ENCODE assay signal across 27 mouse cellular contexts in the genomic region with DNA sequence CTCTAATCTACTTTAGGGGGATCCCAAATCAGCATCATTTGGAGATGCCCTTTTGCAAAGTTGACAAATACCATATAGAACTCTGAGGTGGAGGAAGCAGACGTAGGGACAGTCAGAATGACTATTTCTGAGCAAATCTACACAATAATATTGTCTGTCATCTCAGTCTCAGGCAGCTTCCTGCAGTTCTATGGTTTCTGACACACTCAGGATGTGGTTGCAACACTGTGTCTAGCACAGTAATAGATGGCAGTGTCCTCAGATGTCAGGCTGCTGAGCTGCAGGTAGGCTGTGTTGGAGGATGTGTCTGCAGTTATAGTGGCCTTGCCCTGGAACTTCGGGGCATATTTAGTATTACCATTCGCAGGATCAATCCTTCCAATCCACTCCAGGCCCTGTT.
DNase-seq lines count a peak whose midpoint lies in the region; ATAC-seq and TF ChIP-seq lines count a peak whose summit lies in the region.
"Had no signal": no experiment of that assay in that cellular context is flagged by ENCODE, and none has a peak within 500 bp of the region (broad histone marks: within the 10 kb centered on the region; RNA-seq: fewer than 3 reads in every experiment).

No protein-coding gene starts in this region.

- H3K4me2 ChIP-seq in midbrain, embryonic 16.5 days (ENCODE audit: low read length): no peak overlapping the region
- no peak overlapping the region for H3K4me2 ChIP-seq in neural tube, embryonic 15.5 days
- H3K4me2 ChIP-seq: heart, embryonic 13.5 days; hindbrain, embryonic 12.5 days; intestine, embryonic 15.5 days had no signal

- H3K4me1 ChIP-seq in midbrain, embryonic 16.5 days (ENCODE audit: control insufficient read depth, insufficient read depth, low read length): no peaks in the 10 kb centered on the region
- no peaks in the 10 kb centered on the region for H3K4me1 ChIP-seq in neural tube, embryonic 15.5 days
- H3K4me1 ChIP-seq: embryonic facial prominence, embryonic 10.5 days; forebrain, embryonic 10.5 days; heart, embryonic 13.5 days; hindbrain, embryonic 12.5 days; intestine, embryonic 15.5 days had no signal

- no peak for TF ChIP-seq CTCF in layer of hippocampus, adult 2 months (conservative IDR thresholded peaks at IDR 0.05)

- WGBS in midbrain, embryonic 16.5 days: 68% methylated on average over 3 of the region's 3 CpGs
- WGBS in neural tube, embryonic 15.5 days: 69% methylated on average over 3 of the region's 3 CpGs

- H3K4me3 ChIP-seq in midbrain, embryonic 16.5 days (ENCODE audit: low read depth, low read length): no peak overlapping the region
- no peak overlapping the region for H3K4me3 ChIP-seq in neural tube, embryonic 15.5 days (replicated peaks)
- H3K4me3 ChIP-seq in layer of hippocampus, adult 2 months: no peak overlapping the region
- H3K4me3 ChIP-seq: embryonic facial prominence, embryonic 10.5 days; forebrain, embryonic 10.5 days; heart, adult 2 months; heart, embryonic 13.5 days; hindbrain, embryonic 12.5 days; intestine, embryonic 15.5 days; megakaryocyte, embryonic 14.5 days had no signal

- peak; percentile 96 for ATAC-seq in inflammation-experienced regulatory T-cells, adult 6 months
- ATAC-seq in midbrain, embryonic 16.5 days: no peak
- ATAC-seq in neural tube, embryonic 15.5 days (ENCODE audit: low FRiP score): no peak
- ATAC-seq: forebrain, postnatal 0 days; intestine, embryonic 15.5 days; Patski had no signal

- H3K27me3 ChIP-seq in midbrain, embryonic 16.5 days (ENCODE audit: control insufficient read depth, insufficient read depth, low read depth, low read length): no peaks in the 10 kb centered on the region
- H3K27me3 ChIP-seq in neural tube, embryonic 15.5 days (replicated peaks): no peaks in the 10 kb centered on the region
- H3K27me3 ChIP-seq: heart, embryonic 13.5 days; hindbrain, embryonic 12.5 days; intestine, embryonic 15.5 days; megakaryocyte, embryonic 14.5 days; Patski had no signal

- DNase-seq in CD4-positive helper T cell, adult 2 months (ENCODE audit: low read depth, low spot score): peak; percentile 40
- peak; percentile 55 to 58 for DNase-seq in CD8-positive naive resting alpha-beta T cell, adult 2 months (ENCODE audit: low read depth in 2 of 2, low spot score in 2 of 2)
- peak; percentile 37 to 52 for DNase-seq in thymus, postnatal 10 days (ENCODE audit: low spot score in 2 of 2)
- no peak for DNase-seq in frontal cortex, postnatal 14 days (ENCODE audit: low spot score in 2 of 2)
- no peak for DNase-seq in layer of hippocampus, adult 2 months (ENCODE audit: low spot score in 2 of 2)
- DNase-seq: adrenal gland, adult 8-10 months; cerebellum, adult 2 months; forebrain, postnatal 0 days; gastrocnemius, postnatal 25 days; heart, adult 2 months; heart, postnatal 14 days; kidney, adult 9 months; kidney, postnatal 25 days; layer of hippocampus, postnatal 36 days; lung, postnatal 10 days; midbrain, embryonic 14.5 days; right cerebral cortex, postnatal 14 days had no signal

- H3K9me3 ChIP-seq in midbrain, embryonic 16.5 days (replicated peaks; ENCODE audit: control insufficient read depth, low read length, poor library complexity, severe bottlenecking): peaks cover 5% of the 10 kb centered on the region; the same call in 1 of the 2 replicates
- 0 out of 2 replicates have a peak, but pooled peaks cover 4% of the 10 kb centered on the region for H3K9me3 ChIP-seq in neural tube, embryonic 15.5 days (replicated peaks)
- H3K9me3 ChIP-seq: forebrain, embryonic 10.5 days; intestine, embryonic 15.5 days; megakaryocyte, embryonic 14.5 days had no signal

- H3K27ac ChIP-seq in midbrain, embryonic 16.5 days (ENCODE audit: low read length): no peak overlapping the region
- no peak overlapping the region for H3K27ac ChIP-seq in neural tube, embryonic 15.5 days (replicated peaks)
- H3K27ac ChIP-seq in layer of hippocampus, adult 2 months: no peak overlapping the region
- H3K27ac ChIP-seq: embryonic facial prominence, embryonic 10.5 days; forebrain, embryonic 10.5 days; heart, adult 2 months; heart, embryonic 13.5 days; hindbrain, embryonic 12.5 days; intestine, embryonic 15.5 days had no signal

- no peak overlapping the region for H3K9ac ChIP-seq in midbrain, embryonic 16.5 days (ENCODE audit: low read depth, low read length)
- no peak overlapping the region for H3K9ac ChIP-seq in neural tube, embryonic 15.5 days (replicated peaks)
- H3K9ac ChIP-seq: forebrain, postnatal 0 days; heart, embryonic 13.5 days; hindbrain, embryonic 12.5 days; intestine, embryonic 15.5 days had no signal

- H3K36me3 ChIP-seq in midbrain, embryonic 16.5 days (ENCODE audit: control insufficient read depth, insufficient read depth, low read length): no peaks in the 10 kb centered on the region
- H3K36me3 ChIP-seq in neural tube, embryonic 15.5 days: no peaks in the 10 kb centered on the region
- H3K36me3 ChIP-seq: embryonic facial prominence, embryonic 10.5 days; forebrain, embryonic 10.5 days; heart, embryonic 13.5 days; hindbrain, embryonic 12.5 days; intestine, embryonic 15.5 days had no signal

Comparison
In these comparisons a context has a peak if more than half of its experiments do, and no peak if none do; other contexts are left out.
1. DNase-seq: peak in CD4-positive helper T cell, adult 2 months (single experiment), CD8-positive naive resting alpha-beta T cell, adult 2 months (2 of 2) and thymus, postnatal 10 days (2 of 2); none in frontal cortex, postnatal 14 days (0 of 2) and layer of hippocampus, adult 2 months (0 of 2).